Mouse (Mus musculus) stomach, postnatal 0 days (tissue): ENCODE measurements at regions not wholly inside any gene's neighbourhood (a gene's known extent, or its start where the extent isn't known, plus 50 kb on each side); places are given as distances from the start of the nearest gene placed in this dataset.

ENCODE experiments used
- ATAC-seq: fragments of 200-750 bp; cut with Nextera tagmentation; 2 replicates; pipeline ENCODE4 v1.8.0; 2017; ENCODE audit not compliant: low FRiP score, low TSS enrichment
- DNase-seq: peaks from one replicate; pipeline ENCODE4 v3.0.0-alpha.2; 2016; ENCODE audit warnings: low spot score
- H3K27ac ChIP-seq: fragments of 300-500 bp; sonication (generic); replicated peaks from 2 replicates; pipeline ENCODE4 v1.5.1; 2014; ENCODE audit warnings: mild to moderate bottlenecking, control low read depth
- H3K27me3 ChIP-seq: fragments of 300-500 bp; sonication (generic); 2 replicates; pipeline ENCODE4 v1.6.1; 2014; ENCODE audit warnings: low read length; ENCODE audit not compliant: control insufficient read depth, insufficient read depth
- H3K36me3 ChIP-seq: fragments of 300-500 bp; sonication (generic); 2 replicates; pipeline ENCODE4 v1.6.1; 2014; ENCODE audit warnings: low read length, mixed read lengths; ENCODE audit not compliant: control insufficient read depth, insufficient read depth
- H3K4me1 ChIP-seq: fragments of 300-500 bp; sonication (generic); replicated peaks from 2 replicates; pipeline ENCODE4 v1.6.1; 2014; ENCODE audit warnings: antibody characterized with exemption; ENCODE audit not compliant: control insufficient read depth, insufficient read depth
- H3K4me2 ChIP-seq: fragments of 300-500 bp; sonication (generic); replicated peaks from 2 replicates; pipeline ENCODE4 v1.6.1; 2014; ENCODE audit warnings: low read depth, mild to moderate bottlenecking, control low read depth, moderate library complexity
- H3K4me3 ChIP-seq: fragments of 300-500 bp; sonication (generic); 2 replicates; pipeline ENCODE4 v1.5.1; 2014; ENCODE audit warnings: low read depth, low read length, control low read depth
- H3K9ac ChIP-seq: fragments of 300-500 bp; sonication (generic); 2 replicates; pipeline ENCODE4 v1.6.1; 2014; ENCODE audit warnings: mild to moderate bottlenecking, low read length, control low read depth, mixed read lengths
- H3K9me3 ChIP-seq: fragments of 300-500 bp; sonication (generic); 2 replicates; pipeline ENCODE4 v1.6.1; 2016; ENCODE audit warnings: low read length; ENCODE audit not compliant: control insufficient read depth
- CTCF ChIP-seq: IDR thresholded peaks from 2 replicates; pipeline ENCODE4 v1.5.1; 2016; ENCODE audit warnings: antibody characterized with exemption, low read depth, mild to moderate bottlenecking, moderate library complexity
- EP300 ChIP-seq: optimal IDR thresholded peaks from 2 replicates; pipeline ENCODE3; 2016; ENCODE audit warnings: antibody characterized with exemption
- WGBS: fragments of 180-500 bp; shearing (Covaris S2); extraction: QIAGEN DNeasy Blood & Tissue Kit; methylation state at CpG from one replicate; pipeline ENCODE4 v1.1.7; 2014; 5-methylcytosine and 5-hydroxymethylcytosine counted together

GRCm38 (mm10) chr11:63712053-63712864, 209.8 kb downstream of the Hs3st3b1 start:
- H3K9ac ChIP-seq: no peak overlapping the region
- H3K4me1 ChIP-seq: no peaks in the 10 kb centered on the region
- H3K36me3 ChIP-seq: no peaks in the 10 kb centered on the region
- no peak overlapping the region for H3K4me2 ChIP-seq
- no peaks in the 10 kb centered on the region for H3K27me3 ChIP-seq
- 59% methylated on average over 15 of the region's 15 CpGs for WGBS
- TF ChIP-seq CTCF (no peak), EP300 (no peak)
- H3K4me3 ChIP-seq: no peak overlapping the region
- H3K27ac ChIP-seq: no peak overlapping the region
- DNase-seq: no peak
- no peaks in the 10 kb centered on the region for H3K9me3 ChIP-seq
- ATAC-seq: no peak

GRCm38 (mm10) chr11:63722261-63722660, 199.8 kb downstream of the Hs3st3b1 start:
- WGBS: 93% methylated on average over 5 of the region's 5 CpGs

GRCm38 (mm10) chr11:63730880-63731279, 191.2 kb downstream of the Hs3st3b1 start:
- Histone ChIP-seq H3K4me2 (no peak overlapping the region), H3K27me3 (no peaks in the 10 kb centered on the region), H3K9ac (no peak overlapping the region), H3K4me3 (no peak overlapping the region), H3K27ac (no peak overlapping the region), H3K4me1 (no peaks in the 10 kb centered on the region), H3K36me3 (no peaks in the 10 kb centered on the region), H3K9me3 (no peaks in the 10 kb centered on the region)
- DNase-seq: no peak
- WGBS: 56% methylated on average over 9 of the region's 9 CpGs
- TF ChIP-seq CTCF (no peak), EP300 (no peak)
- no peak for ATAC-seq

More at GRCm38 (mm10) chr11:63722261-63722660, 199.8 kb downstream of the Hs3st3b1 start:
- H3K27me3 ChIP-seq: no peaks in the 10 kb centered on the region
- H3K4me3 ChIP-seq: no peak overlapping the region
- no peak for TF ChIP-seq EP300
- no peak for TF ChIP-seq CTCF
- no peak overlapping the region for H3K4me2 ChIP-seq
- H3K9me3 ChIP-seq: no peaks in the 10 kb centered on the region
- H3K36me3 ChIP-seq: no peaks in the 10 kb centered on the region
- ATAC-seq: no peak
- no peak for DNase-seq
- no peak overlapping the region for H3K27ac ChIP-seq
- H3K9ac ChIP-seq: no peak overlapping the region
- no peaks in the 10 kb centered on the region for H3K4me1 ChIP-seq

- Histone ChIP-seq H3K9me3 (no peaks in the 10 kb centered on the region), H3K9ac (no peak overlapping the region), H3K27ac (no peak overlapping the region), H3K4me3 (no peak overlapping the region), H3K4me2 (no peak overlapping the region), H3K36me3 (no peaks in the 10 kb centered on the region), H3K27me3 (no peaks in the 10 kb centered on the region), H3K4me1 (no peaks in the 10 kb centered on the region)
- ATAC-seq: no peak
- DNase-seq: no peak
- 76% methylated on average over 5 of the region's 5 CpGs for WGBS
- TF ChIP-seq CTCF: no peak
- TF ChIP-seq EP300: no peak
Measured at GRCm38 (mm10) chr11:63753260-63753659, 168.8 kb downstream of the Hs3st3b1 start.

- DNase-seq (no peak), ATAC-seq (no peak)
- no peaks in the 10 kb centered on the region for H3K9me3 ChIP-seq
- no peaks in the 10 kb centered on the region for H3K36me3 ChIP-seq
- no peaks in the 10 kb centered on the region for H3K27me3 ChIP-seq
- WGBS: 64% methylated on average over 3 of the region's 3 CpGs
- no peak overlapping the region for H3K27ac ChIP-seq
- no peak overlapping the region for H3K4me3 ChIP-seq
- no peaks in the 10 kb centered on the region for H3K4me1 ChIP-seq
- no peak for TF ChIP-seq CTCF
- TF ChIP-seq EP300: no peak
- no peak overlapping the region for H3K9ac ChIP-seq
- no peak overlapping the region for H3K4me2 ChIP-seq
Measured at GRCm38 (mm10) chr11:63754826-63755225, 167.3 kb downstream of the Hs3st3b1 start.

- DNase-seq: no peak
- Histone ChIP-seq H3K27me3 (no peaks in the 10 kb centered on the region), H3K27ac (no peak overlapping the region), H3K9me3 (no peaks in the 10 kb centered on the region), H3K4me1 (no peaks in the 10 kb centered on the region), H3K36me3 (no peaks in the 10 kb centered on the region), H3K9ac (no peak overlapping the region), H3K4me3 (no peak overlapping the region), H3K4me2 (no peak overlapping the region)
- TF ChIP-seq CTCF (no peak), EP300 (no peak)
- 45% methylated on average over 3 of the region's 3 CpGs for WGBS
- ATAC-seq: no peak
Measured at GRCm38 (mm10) chr11:63758313-63758712, 163.8 kb downstream of the Hs3st3b1 start.
